Mouse (Mus musculus): ENCODE results near the gene Socs1.

Gene Socs1

GRCm38 (mm10) chr16:10764323-10764722 is 21.0 kb downstream of the Socs1 start:
- in situ Hi-C loops (cut with MseI, MboI): no loop called here

- in situ Hi-C loops (cut with MseI, MboI): no loop called here
These were observed 21.6 kb downstream of the Socs1 start for GRCm38 (mm10) chr16:10763540-10764264.

GRCm38 (mm10) chr16:10762569-10763180 is 22.7 kb downstream of the Socs1 start:
- in situ Hi-C loops (cut with MseI, MboI): no loop called here

- in situ Hi-C loops (cut with MseI, MboI): no loop called here
These were observed 24.2 kb downstream of the Socs1 start for GRCm38 (mm10) chr16:10761182-10761581.

GRCm38 (mm10) chr16:10756168-10756567 is 29.2 kb downstream of the Socs1 start:
- in situ Hi-C loops (cut with MseI, MboI): no loop called here

GRCm38 (mm10) chr16:10754521-10755296 is 30.6 kb downstream of the Socs1 start:
- in situ Hi-C loops (cut with MseI, MboI): no loop called here

GRCm38 (mm10) chr16:10749824-10750223 is 35.5 kb downstream of the Socs1 start:
- in situ Hi-C loops (cut with MseI, MboI): no loop called here

GRCm38 (mm10) chr16:10749226-10749625 is 36.1 kb downstream of the Socs1 start:
- in situ Hi-C loops (cut with MseI, MboI): no loop called here

- in situ Hi-C loops (cut with MseI, MboI): no loop called here
These were observed 44.3 kb downstream of the Socs1 start for GRCm38 (mm10) chr16:10741082-10741481.

- in situ Hi-C loops (cut with MseI, MboI): no loop called here
These were observed 45.4 kb downstream of the Socs1 start for GRCm38 (mm10) chr16:10739854-10740398.

GRCm38 (mm10) chr16:10738866-10739265 is 46.5 kb downstream of the Socs1 start:
- in situ Hi-C loops (cut with MseI, MboI): no loop called here

GRCm38 (mm10) chr16:10737571-10737970 is 47.8 kb downstream of the Socs1 start:
- in situ Hi-C loops (cut with MseI, MboI): no loop called here

GRCm38 (mm10) chr16:10736364-10736763 is 49.0 kb downstream of the Socs1 start:
- in situ Hi-C loops (cut with MseI, MboI): no loop called here

GRCm38 (mm10) chr16:10735781-10736180 is 49.6 kb downstream of the Socs1 start:
- in situ Hi-C loops (cut with MseI, MboI): no loop called here

- in situ Hi-C loops (cut with MseI, MboI): no loop called here
These were observed 52.9 kb downstream of the Socs1 start for GRCm38 (mm10) chr16:10732421-10732820.

Data from mouse trophoblast stem cell (cell line).